10 mouse cellular contexts compared by ENCODE assay signal in genomic region chr11:115421328-115421727, GRCm38 (mm10). TPM values are rescaled to one million over a fixed set of nuclear protein-coding genes. Genes with fewer than 3 reads are reported as not detected.
A peak's percentile ranks its signal among the peaks of the same experiment; 100 is the strongest.
DNase-seq lines count a peak whose midpoint lies in the region; ATAC-seq and TF ChIP-seq lines count a peak whose summit lies in the region.
"Had no signal": no experiment of that assay in that cellular context is flagged by ENCODE, and none has a peak within 500 bp of the region (broad histone marks: within the 10 kb centered on the region; RNA-seq: fewer than 3 reads in every experiment).

No protein-coding gene starts in this region.

- H3K27ac ChIP-seq in lung, postnatal 0 days (ENCODE audit: low read length), result no peak overlapping the region
- 0 out of 2 replicates have a peak overlapping the region, but pooled peaks have one; percentile 91 for H3K27ac ChIP-seq in limb, embryonic 12.5 days
- H3K27ac ChIP-seq in stomach, embryonic 15.5 days, result no peak overlapping the region

- no peak overlapping the region for H3K9ac ChIP-seq in lung, postnatal 0 days (replicated peaks; ENCODE audit: low read depth)
- peak overlapping the region; percentile 98 for H3K9ac ChIP-seq in limb, embryonic 12.5 days (replicated peaks)
- H3K9ac ChIP-seq in stomach, embryonic 15.5 days, result no peak overlapping the region

- no peak for ATAC-seq in lung, postnatal 0 days
- no peak for ATAC-seq in limb, embryonic 12.5 days (ENCODE audit: insufficient number of reproducible peaks, insufficient read depth, low FRiP score, low TSS enrichment, low read depth)
- no peak for ATAC-seq in stomach, embryonic 15.5 days (ENCODE audit: insufficient read depth, low FRiP score, low read depth)

- peak overlapping the region; percentile 95; the same call in 1 of the 2 replicates for H3K4me3 ChIP-seq in lung, postnatal 0 days (ENCODE audit: low read depth, low read length)
- H3K4me3 ChIP-seq in limb, embryonic 12.5 days (replicated peaks), result peak overlapping the region; percentile 95
- peak overlapping the region; percentile 73; the same call in 1 of the 2 replicates for H3K4me3 ChIP-seq in stomach, embryonic 15.5 days (replicated peaks)

- no peaks in the 10 kb centered on the region; the same call in 1 of the 2 replicates for H3K36me3 ChIP-seq in lung, postnatal 0 days (ENCODE audit: insufficient read depth, low read length)
- H3K36me3 ChIP-seq in limb, embryonic 12.5 days, result peaks cover 51% of the 10 kb centered on the region
- peaks cover 14% of the 10 kb centered on the region for H3K36me3 ChIP-seq in stomach, embryonic 15.5 days

- H3K9me3 ChIP-seq in lung, postnatal 0 days (ENCODE audit: low read length), result no peaks in the 10 kb centered on the region
- H3K9me3 ChIP-seq in limb, embryonic 12.5 days, result no peaks in the 10 kb centered on the region
- no peaks in the 10 kb centered on the region for H3K9me3 ChIP-seq in stomach, embryonic 15.5 days

- no peaks in the 10 kb centered on the region for H3K27me3 ChIP-seq in lung, postnatal 0 days (replicated peaks; ENCODE audit: insufficient read depth, low read length)
- no peaks in the 10 kb centered on the region for H3K27me3 ChIP-seq in limb, embryonic 12.5 days
- no peaks in the 10 kb centered on the region for H3K27me3 ChIP-seq in stomach, embryonic 15.5 days (replicated peaks)

- 44% methylated on average over 1 of the region's 1 CpGs for WGBS in lung, postnatal 0 days
- 51% methylated on average over 1 of the region's 1 CpGs for WGBS in limb, embryonic 12.5 days
- 55% methylated on average over 1 of the region's 1 CpGs for WGBS in stomach, embryonic 15.5 days

- DNase-seq in cerebellum, postnatal 10 days, result peak; percentile 65 to 66
- no peak for DNase-seq in cerebellum, adult 11 months
- no peak for DNase-seq in lung, postnatal 0 days (ENCODE audit: low spot score)
- no peak for DNase-seq in lung, postnatal 10 days
- no peak for DNase-seq in T-cell, adult 2 months (ENCODE audit: low spot score)
- no peak for DNase-seq in urinary bladder, adult 2 months (ENCODE audit: low spot score)
- DNase-seq: kidney, postnatal 36 days; right cerebral cortex, postnatal 4 days had no signal

- H3K4me2 ChIP-seq in lung, postnatal 0 days (replicated peaks; ENCODE audit: low read depth, low read length), result peak overlapping the region; percentile 89; the same call in 1 of the 2 replicates
- peak overlapping the region; percentile 98 for H3K4me2 ChIP-seq in limb, embryonic 12.5 days
- H3K4me2 ChIP-seq in stomach, embryonic 15.5 days, result peak overlapping the region; percentile 96

- no peak for TF ChIP-seq EP300 in lung, postnatal 0 days (IDR thresholded peaks at IDR 0.05)

- no peak for TF ChIP-seq CTCF in lung, postnatal 0 days (IDR thresholded peaks at IDR 0.05)

- H3K4me1 ChIP-seq in lung, postnatal 0 days (ENCODE audit: insufficient read depth, low read depth, low read length), result peaks cover 8% of the 10 kb centered on the region; the same call in 1 of the 2 replicates
- peaks cover 33% of the 10 kb centered on the region for H3K4me1 ChIP-seq in limb, embryonic 12.5 days (replicated peaks)
- peaks cover 26% of the 10 kb centered on the region for H3K4me1 ChIP-seq in stomach, embryonic 15.5 days

RNA-seq across cellular contexts. Expression of gene Kctd2, which starts 1.4 kb away (rescaled TPM):
- polyA plus RNA-seq in lung, postnatal 0 days (2015; fragmentation: Nextera tagmentation; extraction: Ambion mirVana), result 18.6 and 19.1 TPM in 2 replicates
- polyA plus RNA-seq in limb, embryonic 12.5 days (2016; fragmentation: Nextera tagmentation; extraction: Ambion mirVana), result 25.3 and 26.5 TPM in 2 replicates
- 14.6 and 15.6 TPM in 2 replicates for polyA plus RNA-seq in stomach, embryonic 15.5 days (2015; fragmentation: Nextera tagmentation; extraction: Ambion mirVana)
- 35.6 TPM in 2 replicates for polyA plus RNA-seq in urinary bladder, adult 2 months (2012; rRNA removed)

RNA-seq across cellular contexts. Expression of gene Atp5h, which starts 1.6 kb away (rescaled TPM):
- 669 and 721 TPM in 2 replicates for polyA plus RNA-seq in lung, postnatal 0 days (2015; fragmentation: Nextera tagmentation; extraction: Ambion mirVana)
- polyA plus RNA-seq in limb, embryonic 12.5 days (2016; fragmentation: Nextera tagmentation; extraction: Ambion mirVana), result 960 and 975 TPM in 2 replicates
- polyA plus RNA-seq in stomach, embryonic 15.5 days (2015; fragmentation: Nextera tagmentation; extraction: Ambion mirVana), result 824 and 904 TPM in 2 replicates
- 561 and 600 TPM in 2 replicates for polyA plus RNA-seq in urinary bladder, adult 2 months (2012; rRNA removed)

RNA-seq across cellular contexts. Expression of gene Mrpl58, which starts 17.8 kb away (rescaled TPM):
- 154 and 180 TPM in 2 replicates for polyA plus RNA-seq in lung, postnatal 0 days (2015; fragmentation: Nextera tagmentation; extraction: Ambion mirVana)
- polyA plus RNA-seq in limb, embryonic 12.5 days (2016; fragmentation: Nextera tagmentation; extraction: Ambion mirVana), result 175 and 182 TPM in 2 replicates
- 184 and 196 TPM in 2 replicates for polyA plus RNA-seq in stomach, embryonic 15.5 days (2015; fragmentation: Nextera tagmentation; extraction: Ambion mirVana)
- 89.3 and 89.6 TPM in 2 replicates for polyA plus RNA-seq in urinary bladder, adult 2 months (2012; rRNA removed)

RNA-seq across cellular contexts. Expression of gene Trim80, which starts 19.0 kb away (rescaled TPM):
- polyA plus RNA-seq in lung, postnatal 0 days (2015; fragmentation: Nextera tagmentation; extraction: Ambion mirVana), result not detected in 2 replicates
- 0.10 TPM in 1 of 2 replicates, not detected in the other for polyA plus RNA-seq in limb, embryonic 12.5 days (2016; fragmentation: Nextera tagmentation; extraction: Ambion mirVana)
- 0.23 and 0.35 TPM in 2 replicates for polyA plus RNA-seq in stomach, embryonic 15.5 days (2015; fragmentation: Nextera tagmentation; extraction: Ambion mirVana)
- 0.04 and 0.09 TPM in 2 replicates for polyA plus RNA-seq in urinary bladder, adult 2 months (2012; rRNA removed)

RNA-seq across cellular contexts. Expression of gene Cdr2l, which starts 39.6 kb away (rescaled TPM):
- 14.0 and 15.8 TPM in 2 replicates for polyA plus RNA-seq in lung, postnatal 0 days (2015; fragmentation: Nextera tagmentation; extraction: Ambion mirVana)
- polyA plus RNA-seq in limb, embryonic 12.5 days (2016; fragmentation: Nextera tagmentation; extraction: Ambion mirVana), result 19.7 and 19.9 TPM in 2 replicates
- polyA plus RNA-seq in stomach, embryonic 15.5 days (2015; fragmentation: Nextera tagmentation; extraction: Ambion mirVana), result 10.0 and 10.5 TPM in 2 replicates
- 10.8 and 11.9 TPM in 2 replicates for polyA plus RNA-seq in urinary bladder, adult 2 months (2012; rRNA removed)

Comparison
In these comparisons a context has a peak if more than half of its experiments do, and no peak if none do; other contexts are left out.
1. DNase-seq: peak in cerebellum, postnatal 10 days (2 of 2); none in cerebellum, adult 11 months (single experiment), lung, postnatal 0 days (single experiment), lung, postnatal 10 days (single experiment), T-cell, adult 2 months (single experiment) and urinary bladder, adult 2 months (single experiment).
2. Peak in every context shown above with its lines, with median percentiles within 50 percentile points of each other: H3K4me2 ChIP-seq and H3K4me3 ChIP-seq.